Mouse (Mus musculus): Measurements from ENCODE around the gene Phf21a.
A peak's percentile ranks its signal among the peaks of the same experiment; 100 is the strongest.

The Phf21a gene

DNA sequence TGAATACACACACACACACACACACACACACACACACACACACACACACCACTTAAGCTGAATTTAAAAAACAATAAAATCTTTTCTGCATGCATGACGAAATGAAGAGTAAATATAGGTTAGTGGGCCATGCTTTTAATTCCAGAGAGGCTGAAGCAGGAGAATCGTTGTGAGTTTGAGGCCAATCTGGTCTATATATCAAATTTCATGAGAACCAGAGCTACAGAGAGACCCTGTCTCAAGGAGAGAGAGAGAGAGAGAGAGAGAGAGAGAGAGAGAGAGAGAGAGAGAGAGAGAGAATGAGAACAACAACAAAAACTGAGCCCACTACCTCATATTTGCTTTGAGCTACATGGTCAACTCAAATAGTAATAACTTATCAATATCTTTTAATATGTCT, at the start of gene Phf21a:
Phf21a (plus strand) TSS at position 301 of the 400 bp plus-strand sequence.
- DNase-seq (ENCODE audit: low spot score in 2 of 2), result no peak

GRCm38 (mm10) chr2:92043285-92043684, 49.6 kb upstream of the Phf21a start:
- no peak for DNase-seq (ENCODE audit: low spot score in 2 of 2)

DNA sequence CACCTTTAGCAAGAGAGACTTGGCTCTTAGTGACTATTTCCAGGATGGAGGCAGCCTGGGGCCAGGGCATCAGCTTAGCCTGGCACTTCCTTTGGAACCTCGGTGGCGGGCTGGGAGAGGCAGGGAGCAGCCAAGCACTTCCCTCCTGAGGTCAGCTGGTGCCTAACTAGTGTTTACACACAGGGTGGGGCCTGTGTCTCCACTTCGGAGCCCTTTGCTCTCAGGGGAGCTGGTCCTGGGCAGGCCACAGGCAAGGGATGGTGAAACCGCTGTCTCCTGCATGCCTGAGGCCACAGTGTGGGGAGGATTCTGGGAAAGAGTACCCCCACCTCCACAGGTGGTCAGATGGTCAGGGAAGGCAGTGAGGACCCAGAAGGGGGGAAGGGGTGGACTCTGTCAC, 45.3 kb upstream of the Phf21a start:
- DNase-seq (ENCODE audit: low spot score in 2 of 2), result no peak

DNA sequence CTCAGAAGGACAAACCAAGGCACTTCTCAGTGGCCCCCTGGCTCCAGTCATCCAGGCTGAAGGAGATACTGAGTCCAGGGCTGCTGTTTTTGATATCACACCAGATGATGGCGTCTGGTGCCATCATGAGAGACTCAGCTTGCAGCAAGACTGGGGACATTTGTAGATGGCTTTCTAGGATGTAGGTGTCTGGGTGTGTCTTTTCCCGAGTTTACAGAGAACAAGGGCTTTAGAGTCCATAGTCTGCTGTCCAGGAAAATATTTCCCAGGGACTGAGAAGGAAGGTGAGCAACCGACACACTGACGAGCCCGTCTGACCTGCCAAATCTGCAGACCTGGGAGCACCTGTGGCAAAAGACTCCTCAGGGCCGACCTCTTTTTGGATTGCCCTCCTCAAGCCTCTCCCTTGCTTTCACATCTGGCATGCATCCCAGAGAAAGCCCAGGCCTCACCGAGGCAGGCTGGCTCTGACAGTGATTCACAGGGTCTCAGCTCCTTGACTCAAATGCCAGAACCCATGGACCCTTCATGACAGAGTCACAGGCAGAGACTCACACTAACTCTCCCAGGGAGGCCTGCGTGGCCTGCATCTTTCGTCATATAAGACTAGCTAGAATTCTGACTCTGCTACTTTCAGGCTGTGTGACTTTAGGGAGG, 44.8 kb upstream of the Phf21a start:
- DNase-seq (ENCODE audit: low spot score in 2 of 2), result no peak

DNA sequence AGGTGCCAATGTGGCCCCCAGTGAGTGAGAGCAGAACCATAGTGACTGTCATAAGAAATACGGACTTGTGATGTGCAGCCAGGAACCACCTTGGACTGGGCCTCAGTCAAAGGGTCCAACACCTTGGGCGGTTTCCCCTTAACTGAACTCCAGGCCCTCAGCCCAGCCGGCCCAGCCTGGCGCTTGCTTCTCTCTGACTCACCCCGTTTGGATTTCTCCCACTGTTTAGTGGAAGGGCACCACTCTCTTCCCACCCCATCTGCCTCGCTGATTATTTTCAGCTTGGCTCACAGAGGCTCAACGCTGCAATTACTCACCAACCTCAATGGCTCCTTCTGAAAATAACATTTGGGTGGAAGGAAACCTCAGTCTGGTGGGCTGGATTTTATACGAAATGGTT, 40.7 kb upstream of the Phf21a start:
- no peak for DNase-seq (ENCODE audit: low spot score in 2 of 2)

DNA sequence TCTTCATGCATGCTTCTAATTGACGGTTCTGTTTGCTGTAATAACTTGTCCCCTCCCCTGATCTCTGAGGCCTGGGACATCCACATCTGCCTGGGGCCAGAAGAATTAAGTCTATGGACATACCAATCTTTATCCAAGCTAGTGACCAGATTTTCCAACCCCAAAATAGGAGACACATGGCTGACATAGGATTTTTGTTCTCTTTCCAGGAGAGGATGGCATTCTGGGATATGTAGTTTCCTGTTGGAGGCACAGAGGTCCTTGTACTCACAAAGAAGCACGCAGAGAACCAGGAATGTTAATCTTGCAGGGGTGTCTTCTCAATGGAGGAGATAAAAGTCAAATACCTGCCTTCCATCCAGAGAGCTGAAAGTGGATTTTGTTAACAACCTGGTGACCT, 40.2 kb upstream of the Phf21a start:
- DNase-seq (ENCODE audit: low spot score in 2 of 2), result no peak

GRCm38 (mm10) chr2:92055101-92055813, 37.7 kb upstream of the Phf21a start:
- DNase-seq (ENCODE audit: low spot score in 2 of 2), result peak; percentile 74

- peak; percentile 6 to 21 for DNase-seq (ENCODE audit: low spot score in 2 of 2)
These were observed 37.1 kb upstream of the Phf21a start for GRCm38 (mm10) chr2:92055831-92056236.

- no peak for DNase-seq (ENCODE audit: low spot score in 2 of 2)
These were observed 36.2 kb upstream of the Phf21a start for GRCm38 (mm10) chr2:92056760-92057159.

DNA sequence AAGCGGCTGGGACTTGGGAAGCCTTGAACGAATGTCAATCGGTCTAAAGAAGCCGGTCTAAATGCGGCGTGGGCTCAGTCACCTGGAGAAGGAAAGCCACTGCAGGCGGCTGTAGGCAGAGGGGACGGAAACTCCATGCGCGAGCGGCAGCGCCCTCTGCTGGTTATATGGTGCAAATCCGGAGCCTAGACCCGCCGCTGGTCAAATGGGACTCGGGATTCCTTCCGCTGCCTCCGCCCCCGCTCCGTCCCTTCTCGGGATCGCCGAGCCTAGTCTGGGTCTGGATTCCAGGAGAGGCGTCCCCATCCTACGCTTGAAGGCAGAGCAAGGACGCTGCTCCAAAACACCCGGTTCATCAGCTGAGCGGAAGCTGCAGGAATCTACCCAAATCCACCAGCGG, 34.4 kb upstream of the Phf21a start:
- peak; percentile 57 to 64 for DNase-seq (ENCODE audit: low spot score in 2 of 2)

DNA sequence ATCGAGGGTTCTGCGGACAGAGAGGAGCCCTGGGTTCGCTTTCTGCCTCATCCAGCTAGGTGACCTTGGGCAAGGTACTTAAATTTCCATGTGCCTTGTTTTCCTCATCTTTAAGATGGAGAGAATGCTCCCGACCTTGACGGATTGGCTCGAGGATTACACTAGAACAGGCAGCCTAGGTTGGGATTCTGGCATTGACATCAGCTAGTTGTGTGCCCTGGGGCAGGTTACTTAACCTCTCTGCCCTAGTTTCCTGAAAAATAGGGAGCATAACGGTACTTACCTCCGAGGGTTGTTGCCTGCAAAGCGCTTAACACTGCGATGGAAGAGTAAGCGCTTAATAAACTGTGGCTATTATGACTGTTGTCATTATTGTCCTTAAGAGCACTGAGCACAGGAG, 34.0 kb upstream of the Phf21a start:
- no peak for DNase-seq (ENCODE audit: low spot score in 2 of 2)

DNA sequence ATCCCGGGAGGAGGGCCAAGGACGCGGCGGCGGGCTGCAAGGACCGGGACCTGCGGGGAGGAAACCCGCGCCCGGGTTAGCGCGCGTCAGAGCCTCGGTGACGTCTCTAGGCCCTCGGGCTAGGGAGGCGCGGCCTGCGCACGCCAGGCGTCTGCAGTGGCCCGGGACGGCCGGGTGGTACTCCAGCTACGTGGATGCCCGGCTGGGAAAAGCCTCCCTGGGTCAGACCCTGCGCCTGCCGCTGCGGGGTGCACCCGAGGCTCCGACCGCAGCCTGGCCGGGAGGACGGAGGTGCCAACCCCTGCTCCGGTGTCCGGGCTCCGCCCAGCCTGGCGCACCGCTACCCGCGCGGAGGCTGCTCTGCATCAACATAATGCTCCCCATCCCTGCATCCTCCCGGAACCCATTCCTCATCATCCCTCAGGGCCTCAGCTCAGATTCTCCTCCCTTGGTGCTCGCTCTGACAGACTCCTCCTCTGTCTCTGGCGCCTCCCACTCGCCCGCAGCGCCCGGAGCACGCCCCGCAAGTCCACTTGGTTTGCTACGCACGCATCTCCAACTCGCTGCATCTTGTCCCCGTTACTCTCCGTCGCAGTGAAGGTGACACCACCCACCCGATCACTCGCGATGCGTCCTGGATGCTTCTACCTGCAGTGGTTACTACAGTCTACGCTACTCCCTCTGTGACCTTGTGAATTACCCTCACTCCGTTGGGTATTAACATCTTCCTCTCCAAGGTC, 33.3 kb upstream of the Phf21a start:
- peak in 1 of 2 experiments; percentile 5 for DNase-seq (ENCODE audit: low spot score in 2 of 2)

DNA sequence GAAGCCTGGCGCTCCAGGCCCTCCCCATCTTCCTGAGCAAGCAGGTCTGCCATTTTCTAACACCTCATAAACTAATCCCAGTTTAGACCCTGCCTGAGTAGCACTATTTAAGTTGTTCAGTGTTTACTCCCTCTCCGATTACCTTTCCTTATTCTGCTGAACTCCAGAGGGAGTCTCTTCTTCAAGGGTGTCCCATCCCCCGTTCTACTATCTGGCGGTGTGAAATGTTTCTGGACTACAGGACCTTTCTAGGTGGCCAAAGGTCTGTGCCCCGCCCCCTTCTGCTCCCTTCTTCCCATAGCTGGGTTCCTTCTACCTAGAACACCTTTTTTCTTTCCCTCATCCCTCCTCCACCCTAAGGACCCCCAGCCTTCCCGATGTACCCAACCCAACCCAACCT, 32.6 kb upstream of the Phf21a start:
- DNase-seq (ENCODE audit: low spot score in 2 of 2), result no peak

DNA sequence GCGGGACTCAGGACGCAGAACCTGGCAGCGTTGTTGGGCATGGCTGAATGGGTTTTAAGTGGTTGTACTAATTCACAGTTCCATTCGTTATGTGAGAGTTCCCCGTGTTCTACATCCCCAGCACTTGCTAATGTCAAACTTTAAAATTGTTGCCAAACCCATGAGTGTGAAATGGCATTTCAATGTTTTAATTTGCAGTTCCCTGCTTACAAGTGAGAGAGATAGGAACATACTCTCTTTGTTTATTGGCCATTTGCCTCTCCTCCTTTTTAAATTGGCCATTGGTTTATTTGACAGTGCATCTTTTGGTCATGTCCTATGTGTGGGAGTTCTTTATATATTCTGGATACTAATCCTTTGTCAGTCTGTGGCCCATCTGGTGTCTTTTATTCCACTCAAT, 31.6 kb upstream of the Phf21a start:
- DNase-seq (ENCODE audit: low spot score in 2 of 2), result no peak

DNA sequence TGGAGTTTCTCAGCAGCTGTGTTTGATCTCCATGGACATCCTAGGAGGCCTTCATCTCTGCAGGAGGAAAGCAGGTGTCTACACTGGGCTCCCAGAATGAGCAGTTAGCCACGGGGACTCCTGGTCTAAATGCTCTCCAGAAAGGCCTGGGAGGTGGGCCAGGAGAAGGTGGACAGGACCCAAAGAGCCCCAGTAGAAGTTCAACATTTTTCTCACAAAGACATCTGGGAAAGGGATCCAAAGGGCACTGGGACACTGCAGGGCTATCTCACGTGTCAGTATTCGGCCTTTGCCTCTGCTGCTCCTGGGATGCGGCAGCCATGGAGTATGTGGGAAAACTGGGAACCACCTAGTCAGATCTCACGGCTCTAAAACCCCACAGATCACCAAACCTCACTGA, 29.8 kb upstream of the Phf21a start:
- no peak for DNase-seq (ENCODE audit: low spot score in 2 of 2)

DNA sequence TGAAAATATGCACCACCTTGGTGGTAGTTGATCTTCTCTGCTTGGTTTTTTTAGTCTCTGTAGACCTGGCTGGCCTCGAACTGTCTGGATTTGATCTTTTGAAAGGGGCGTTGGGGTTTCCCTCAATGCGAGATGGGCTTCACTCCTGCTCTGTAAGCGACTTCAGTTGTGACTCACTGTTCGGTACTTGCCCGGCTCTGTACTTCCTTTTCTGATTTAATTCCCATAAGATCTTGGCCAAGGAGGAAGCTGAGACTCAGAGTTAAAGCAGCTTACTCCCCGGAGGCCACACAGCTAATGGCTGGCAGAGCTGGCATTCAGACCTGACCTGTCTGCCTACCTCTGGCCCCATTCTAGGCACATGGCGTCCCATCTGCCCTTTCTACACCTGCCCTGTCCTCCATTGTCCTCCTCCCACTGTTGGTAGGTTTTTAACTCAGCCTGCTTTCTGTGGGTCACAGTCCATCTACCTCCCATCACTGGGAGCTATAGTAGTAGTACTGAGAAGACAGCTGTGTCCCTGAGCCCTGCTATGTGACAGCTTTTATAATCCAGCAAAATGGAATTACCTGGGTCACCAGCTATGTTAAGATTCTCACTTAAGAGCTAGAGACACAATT, 27.5 kb upstream of the Phf21a start:
- peak in 1 of 2 experiments; percentile 1 for DNase-seq (ENCODE audit: low spot score in 2 of 2)

- no peak for DNase-seq (ENCODE audit: low spot score in 2 of 2)
These were observed 27.0 kb upstream of the Phf21a start for GRCm38 (mm10) chr2:92065938-92066337.

DNA sequence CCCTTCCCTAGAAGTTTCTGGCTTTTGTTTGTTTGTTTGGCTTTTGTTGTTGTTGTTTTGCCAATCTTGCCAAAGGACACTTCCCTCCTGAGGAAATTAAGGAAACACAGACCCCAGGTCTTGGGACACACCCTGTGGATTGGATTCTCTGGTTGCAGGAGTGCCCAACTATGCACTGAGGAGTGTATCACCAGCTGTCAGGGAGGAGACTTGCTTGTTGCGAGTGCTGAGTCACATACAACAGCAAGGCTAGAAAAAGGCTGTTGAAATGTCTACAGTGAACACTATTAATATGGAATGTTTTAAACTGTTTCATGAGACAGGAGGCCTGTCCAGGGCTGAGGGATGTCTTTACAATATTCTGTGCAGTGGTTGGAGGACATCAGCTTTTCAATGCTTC, 26.0 kb upstream of the Phf21a start:
- DNase-seq (ENCODE audit: low spot score in 2 of 2), result no peak

DNA sequence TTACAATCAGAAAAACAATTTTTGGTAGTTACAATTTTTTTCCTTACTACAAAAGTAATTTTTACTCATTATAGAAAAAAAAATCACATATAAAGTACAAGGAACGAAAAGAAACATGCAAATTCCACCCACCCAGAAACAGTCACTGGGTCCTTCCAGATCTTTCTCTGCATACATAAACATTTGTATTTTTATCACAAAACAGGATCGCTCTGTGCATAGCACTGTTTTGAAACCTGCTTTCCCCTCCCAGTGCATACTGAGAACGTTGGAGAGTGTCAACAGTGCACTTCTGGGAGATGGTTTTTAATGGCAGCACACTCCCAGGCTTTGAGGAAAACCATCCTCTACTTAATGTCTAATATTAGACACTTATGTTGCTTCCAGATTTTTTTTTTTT, 25.3 kb upstream of the Phf21a start:
- no peak for DNase-seq (ENCODE audit: low spot score in 2 of 2)

DNA sequence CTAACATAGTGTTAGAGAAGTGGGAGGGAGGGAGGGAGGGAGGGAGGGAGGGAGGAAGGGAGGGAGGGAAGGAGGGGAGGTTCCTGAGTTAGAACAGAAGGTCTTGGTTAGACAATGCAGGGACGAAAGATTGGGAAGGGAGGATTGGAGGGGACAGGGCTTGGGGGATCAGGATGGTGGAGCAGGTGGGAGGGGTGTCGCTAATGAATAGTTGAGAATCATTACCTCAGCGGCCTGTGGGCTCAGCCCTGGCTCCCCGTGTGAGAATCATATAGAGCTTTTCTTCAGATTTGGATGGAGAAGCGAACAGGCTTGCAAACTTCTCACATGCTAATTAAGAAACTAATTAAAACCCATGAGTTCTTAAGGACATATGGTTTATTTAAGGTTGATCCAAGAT, 23.3 kb upstream of the Phf21a start:
- DNase-seq (ENCODE audit: low spot score in 2 of 2), result no peak

- DNase-seq (ENCODE audit: low spot score in 2 of 2), result no peak
These were observed 21.8 kb upstream of the Phf21a start for GRCm38 (mm10) chr2:92071143-92071542.

GRCm38 (mm10) chr2:92076086-92076692, 16.7 kb upstream of the Phf21a start:
- DNase-seq (ENCODE audit: low spot score in 2 of 2), result no peak

All from spleen, postnatal 36 days (tissue).